Mouse (Mus musculus) bone marrow, adult 2 months (tissue): ENCODE measurements at regions not wholly inside any gene's neighbourhood (a gene's known extent, or its start where the extent isn't known, plus 50 kb on each side); places are given as distances from the start of the nearest gene placed in this dataset.

ENCODE experiments used
- H3K27ac ChIP-seq: fragments of 200-500 bp; 2 replicates; pipeline ENCODE4 v1.5.1; 2012; ENCODE audit warnings: low read depth, mild to moderate bottlenecking, control low read depth, inconsistent platforms, low read length; ENCODE audit not compliant: control insufficient read depth, poor library complexity, insufficient read depth
- H3K4me1 ChIP-seq: fragments of 200-500 bp; 2 replicates; pipeline ENCODE4 v1.6.1; 2011; ENCODE audit warnings: low read length; ENCODE audit not compliant: control insufficient read depth, insufficient read depth
- H3K4me3 ChIP-seq: fragments of 200-500 bp; replicated peaks from 2 replicates; pipeline ENCODE3; 2011; ENCODE audit warnings: mild to moderate bottlenecking, low read depth, low read length, control low read depth; ENCODE audit not compliant: control insufficient read depth
- CTCF ChIP-seq: fragments of 200-500 bp; IDR thresholded peaks from 2 replicates; pipeline ENCODE4 v1.5.1; 2011; ENCODE audit warnings: low read length, control low read depth; ENCODE audit not compliant: control insufficient read depth, insufficient read depth
- POLR2A ChIP-seq: fragments of 200-500 bp; IDR thresholded peaks from 2 replicates; pipeline ENCODE4 v1.6.1; 2011; ENCODE audit warnings: low read depth, mild to moderate bottlenecking, control low read depth, low read length, borderline replicate concordance; ENCODE audit not compliant: control insufficient read depth
- WGBS: fragments of 180-500 bp; shearing (Covaris S2); methylation state at CpG from one replicate; pipeline ENCODE4 v1.1.7; 2018; 5-methylcytosine and 5-hydroxymethylcytosine counted together

- Histone ChIP-seq H3K4me3 (no peak overlapping the region), H3K27ac (no peak overlapping the region), H3K4me1 (no peaks in the 10 kb centered on the region)
- WGBS: 43% methylated on average over 3 of the region's 3 CpGs
- TF ChIP-seq CTCF (no peak), POLR2A (no peak)
These were observed 338.0 kb downstream of the Eipr1 start for GRCm38 (mm10) chr12:29089634-29090033.

- 80% methylated on average over 5 of the region's 5 CpGs for WGBS
- Histone ChIP-seq H3K4me1 (no peaks in the 10 kb centered on the region), H3K4me3 (no peak overlapping the region), H3K27ac (no peak overlapping the region)
- TF ChIP-seq POLR2A (no peak), CTCF (no peak)
These were observed 338.8 kb downstream of the Eipr1 start for GRCm38 (mm10) chr12:29090451-29090850.

DNA sequence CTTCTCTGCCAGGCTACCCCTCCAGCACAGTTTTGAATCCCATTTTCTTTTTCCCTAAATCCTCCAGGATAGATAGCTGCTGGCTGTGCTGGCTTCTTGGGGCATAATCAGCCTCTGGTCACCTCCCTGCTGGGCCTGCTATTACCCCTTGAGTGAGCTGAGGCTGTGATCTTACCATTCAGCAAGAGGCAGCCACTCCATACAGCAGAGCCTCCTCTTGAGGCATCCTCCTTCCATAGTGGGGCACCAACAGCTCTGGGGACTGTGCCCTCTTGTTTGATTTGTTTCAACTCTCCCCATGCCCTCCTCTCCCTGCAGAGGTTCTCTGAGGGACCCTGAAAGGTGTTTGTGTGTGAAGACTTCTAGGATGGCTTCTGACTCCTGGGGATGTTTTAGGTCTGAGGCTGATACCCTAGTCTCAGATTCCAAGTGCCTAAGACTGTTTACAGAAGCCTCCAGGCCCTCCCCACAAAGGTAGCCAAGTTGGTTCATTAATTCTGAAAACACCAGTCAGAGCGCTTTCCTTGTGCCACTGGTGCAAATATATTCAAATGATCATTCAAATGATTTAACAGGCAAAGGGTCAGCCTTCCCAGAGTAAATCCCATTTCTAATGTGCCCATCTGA is 343.9 kb downstream of the Eipr1 start:
- WGBS: 67% methylated on average over 1 of the region's 1 CpGs
- TF ChIP-seq CTCF (no peak), POLR2A (no peak)
- Histone ChIP-seq H3K4me3 (no peak overlapping the region), H3K4me1 (no peaks in the 10 kb centered on the region), H3K27ac (no peak overlapping the region)

GRCm38 (mm10) chr12:29096033-29096913 is 344.7 kb downstream of the Eipr1 start:
- Histone ChIP-seq H3K4me1 (no peaks in the 10 kb centered on the region), H3K27ac (no peak overlapping the region), H3K4me3 (no peak overlapping the region)
- 20% methylated on average over 16 of the region's 16 CpGs for WGBS
- no peak for TF ChIP-seq CTCF
- no peak for TF ChIP-seq POLR2A

GRCm38 (mm10) chr12:29100042-29100570 is 348.5 kb downstream of the Eipr1 start:
- no peaks in the 10 kb centered on the region for H3K4me1 ChIP-seq
- TF ChIP-seq POLR2A: no peak
- no peak overlapping the region for H3K4me3 ChIP-seq
- 63% methylated on average over 3 of the region's 3 CpGs for WGBS
- H3K27ac ChIP-seq: no peak overlapping the region

DNA sequence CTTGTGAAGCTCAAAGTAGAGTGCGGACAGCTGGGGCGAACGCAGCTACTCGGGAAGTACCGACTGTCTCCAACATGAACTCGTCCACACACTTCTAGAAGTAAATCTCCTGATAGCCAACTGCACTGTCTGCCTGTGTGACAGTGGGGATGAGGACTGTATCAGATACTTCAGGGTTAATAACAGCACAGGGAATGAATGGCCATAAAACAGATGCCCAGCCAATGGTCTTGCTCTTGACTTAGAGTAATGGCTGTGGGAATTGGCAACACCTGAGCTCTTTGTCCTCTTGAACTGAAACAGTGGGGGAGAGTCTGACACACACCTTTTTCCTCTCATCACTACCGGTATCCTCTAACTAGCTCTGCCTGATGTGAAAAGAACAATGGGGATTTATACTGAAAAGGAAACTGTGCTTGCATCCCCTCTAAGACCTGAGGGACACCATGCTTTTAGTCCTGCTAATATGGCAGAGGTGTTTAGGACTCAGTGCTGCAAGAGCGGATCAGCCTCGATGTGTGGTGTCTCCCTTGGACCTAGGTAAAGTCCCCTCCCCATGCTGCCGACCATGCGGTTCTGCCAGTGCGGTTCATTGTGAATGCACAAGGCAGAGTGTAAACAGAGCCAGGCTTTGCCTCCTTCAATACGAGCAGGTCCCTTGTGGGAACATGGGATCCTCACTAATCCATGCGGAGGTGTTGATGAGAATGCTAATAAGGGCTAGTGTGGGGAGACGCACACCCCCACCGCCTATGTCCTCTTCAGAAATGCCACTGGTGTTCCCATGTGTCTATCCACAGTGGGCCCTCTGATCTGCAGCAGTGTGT is 355.5 kb downstream of the Eipr1 start:
- 79% methylated on average over 16 of the region's 16 CpGs for WGBS
- Histone ChIP-seq H3K4me3 (no peak overlapping the region), H3K27ac (no peak overlapping the region), H3K4me1 (no peaks in the 10 kb centered on the region; the same call in 1 of the 2 replicates)
- TF ChIP-seq CTCF: no peak

GRCm38 (mm10) chr12:29107720-29108051 is 356.1 kb downstream of the Eipr1 start:
- Histone ChIP-seq H3K27ac (no peak overlapping the region), H3K4me3 (no peak overlapping the region), H3K4me1 (no peaks in the 10 kb centered on the region; the same call in 1 of the 2 replicates)
- no peak for TF ChIP-seq CTCF
- TF ChIP-seq POLR2A: no peak
- 68% methylated on average over 3 of the region's 3 CpGs for WGBS

DNA sequence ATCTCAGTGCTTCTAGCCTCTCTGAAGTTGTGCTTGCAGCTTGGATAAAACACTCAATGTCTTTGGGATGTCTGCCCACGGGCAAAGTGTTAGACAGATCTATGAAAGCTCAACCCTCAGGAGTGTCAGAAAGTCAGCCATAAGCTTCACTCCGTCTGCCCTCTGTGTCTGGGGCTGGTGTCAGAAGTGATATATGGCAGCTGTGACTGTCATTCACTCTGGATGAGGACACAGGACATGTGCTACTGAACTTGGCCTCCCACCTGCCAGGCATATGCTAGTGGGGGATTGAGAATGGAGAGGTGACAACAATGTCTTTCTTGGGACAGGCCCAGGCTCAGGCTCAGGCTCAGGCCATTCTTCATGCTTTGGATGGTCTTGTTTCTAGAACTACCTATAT is 366.7 kb downstream of the Eipr1 start:
- TF ChIP-seq CTCF (no peak), POLR2A (no peak)
- Histone ChIP-seq H3K27ac (no peak overlapping the region), H3K4me1 (no peaks in the 10 kb centered on the region), H3K4me3 (no peak overlapping the region)
- WGBS: 60% methylated on average over 2 of the region's 2 CpGs
